ENCODE assay signal across 9 mouse cellular contexts in genomic region chr14:106176879-106177278, GRCm38 (mm10).
DNase-seq lines count a peak whose midpoint lies in the region; ATAC-seq and TF ChIP-seq lines count a peak whose summit lies in the region.
"Had no signal": no experiment of that assay in that cellular context is flagged by ENCODE, and none has a peak within 500 bp of the region (broad histone marks: within the 10 kb centered on the region; RNA-seq: fewer than 3 reads in every experiment).

No protein-coding gene starts in this region.

- no peak overlapping the region for H3K27ac ChIP-seq in hindbrain, embryonic 14.5 days
- H3K27ac ChIP-seq in neural tube, embryonic 15.5 days (replicated peaks), result no peak overlapping the region
- H3K27ac ChIP-seq in stomach, postnatal 0 days (replicated peaks), result no peak overlapping the region
- H3K27ac ChIP-seq: embryonic facial prominence, embryonic 12.5 days had no signal

- H3K4me3 ChIP-seq in hindbrain, embryonic 14.5 days (replicated peaks; ENCODE audit: low read length), result no peak overlapping the region
- H3K4me3 ChIP-seq in neural tube, embryonic 15.5 days (replicated peaks), result no peak overlapping the region
- H3K4me3 ChIP-seq in stomach, postnatal 0 days (ENCODE audit: low read depth, low read length), result no peak overlapping the region
- H3K4me3 ChIP-seq: embryonic facial prominence, embryonic 12.5 days had no signal

- no peaks in the 10 kb centered on the region for H3K36me3 ChIP-seq in hindbrain, embryonic 14.5 days (replicated peaks; ENCODE audit: control insufficient read depth, insufficient read depth)
- H3K36me3 ChIP-seq in neural tube, embryonic 15.5 days, result no peaks in the 10 kb centered on the region
- H3K36me3 ChIP-seq in stomach, postnatal 0 days (ENCODE audit: control insufficient read depth, insufficient read depth, low read length), result no peaks in the 10 kb centered on the region
- H3K36me3 ChIP-seq: embryonic facial prominence, embryonic 12.5 days had no signal

- no peak for TF ChIP-seq EP300 in stomach, postnatal 0 days (optimal IDR thresholded peaks at IDR 0.05)

- peak; percentile 86 for ATAC-seq in hindbrain, embryonic 14.5 days (ENCODE audit: low FRiP score)
- ATAC-seq in neural tube, embryonic 15.5 days (ENCODE audit: low FRiP score), result peak; percentile 63; the same call in 1 of the 2 replicates
- no peak for ATAC-seq in stomach, postnatal 0 days (ENCODE audit: low FRiP score, low TSS enrichment)

- H3K4me1 ChIP-seq in hindbrain, embryonic 14.5 days (replicated peaks; ENCODE audit: control insufficient read depth, insufficient read depth, low read length), result no peaks in the 10 kb centered on the region
- H3K4me1 ChIP-seq in neural tube, embryonic 15.5 days, result no peaks in the 10 kb centered on the region
- H3K4me1 ChIP-seq in stomach, postnatal 0 days (replicated peaks; ENCODE audit: control insufficient read depth, insufficient read depth), result no peaks in the 10 kb centered on the region
- H3K4me1 ChIP-seq: embryonic facial prominence, embryonic 12.5 days had no signal

- no peak for TF ChIP-seq CTCF in stomach, postnatal 0 days (IDR thresholded peaks at IDR 0.05; ENCODE audit: low read depth)

- no peaks in the 10 kb centered on the region for H3K27me3 ChIP-seq in hindbrain, embryonic 14.5 days (ENCODE audit: control insufficient read depth, insufficient read depth, low read length)
- H3K27me3 ChIP-seq in neural tube, embryonic 15.5 days (replicated peaks), result no peaks in the 10 kb centered on the region
- no peaks in the 10 kb centered on the region for H3K27me3 ChIP-seq in stomach, postnatal 0 days (ENCODE audit: control insufficient read depth, insufficient read depth, low read length)
- H3K27me3 ChIP-seq: embryonic facial prominence, embryonic 12.5 days had no signal

- no peak overlapping the region for H3K9ac ChIP-seq in hindbrain, embryonic 14.5 days
- no peak overlapping the region for H3K9ac ChIP-seq in neural tube, embryonic 15.5 days (replicated peaks)
- H3K9ac ChIP-seq in stomach, postnatal 0 days (ENCODE audit: low read length), result no peak overlapping the region
- H3K9ac ChIP-seq: embryonic facial prominence, embryonic 12.5 days had no signal

- WGBS in hindbrain, embryonic 14.5 days, result 27% methylated on average over 5 of the region's 5 CpGs
- 45% methylated on average over 5 of the region's 5 CpGs for WGBS in neural tube, embryonic 15.5 days
- WGBS in stomach, postnatal 0 days, result 64% methylated on average over 5 of the region's 5 CpGs

- DNase-seq in layer of hippocampus, adult 11-12 months (ENCODE audit: low spot score), result peak; percentile 8
- no peak for DNase-seq in layer of hippocampus, postnatal 25 days (ENCODE audit: extremely low spot score in 1 of 2, low spot score in 1 of 2)
- peak; percentile 82 to 87 for DNase-seq in cerebellum, postnatal 14 days
- DNase-seq in hindbrain, embryonic 14.5 days (ENCODE audit: low spot score), result peak; percentile 57
- no peak for DNase-seq in ovary, postnatal 14 days (ENCODE audit: low spot score)
- DNase-seq in stomach, postnatal 0 days (ENCODE audit: low spot score), result no peak
- DNase-seq: lung, adult 18-20 months had no signal

- no peak overlapping the region for H3K4me2 ChIP-seq in hindbrain, embryonic 14.5 days (replicated peaks)
- no peak overlapping the region for H3K4me2 ChIP-seq in neural tube, embryonic 15.5 days
- no peak overlapping the region for H3K4me2 ChIP-seq in stomach, postnatal 0 days (replicated peaks; ENCODE audit: low read depth)
- H3K4me2 ChIP-seq: embryonic facial prominence, embryonic 12.5 days had no signal

- H3K9me3 ChIP-seq in hindbrain, embryonic 14.5 days (ENCODE audit: control insufficient read depth, low read length), result no peaks in the 10 kb centered on the region
- H3K9me3 ChIP-seq in neural tube, embryonic 15.5 days (replicated peaks), result no peaks in the 10 kb centered on the region
- H3K9me3 ChIP-seq in stomach, postnatal 0 days (ENCODE audit: control insufficient read depth, low read length), result no peaks in the 10 kb centered on the region
- H3K9me3 ChIP-seq: embryonic facial prominence, embryonic 12.5 days had no signal

Comparison
In these comparisons a context has a peak if more than half of its experiments do, and no peak if none do; other contexts are left out.
1. DNase-seq: peak in layer of hippocampus, adult 11-12 months (single experiment), cerebellum, postnatal 14 days (2 of 2) and hindbrain, embryonic 14.5 days (single experiment); none in layer of hippocampus, postnatal 25 days (0 of 2), ovary, postnatal 14 days (single experiment) and stomach, postnatal 0 days (single experiment).